Mouse (Mus musculus) spleen, adult 2 months (tissue): ENCODE measurements around the gene Cpa4.

Source experiments
- CTCF ChIP-seq: fragments of 200-500 bp; IDR thresholded peaks from 2 replicates; pipeline ENCODE4 v1.5.1; 2011; ENCODE audit warnings: mild to moderate bottlenecking, inconsistent platforms; ENCODE audit not compliant: insufficient read depth, insufficient read length, insufficient replicate concordance; ENCODE audit errors: extremely low read depth
- POLR2A ChIP-seq: fragments of 200-500 bp; IDR thresholded peaks from 2 replicates; pipeline ENCODE4 v1.6.1; 2011; ENCODE audit warnings: low read depth, low read length, inconsistent platforms

DNA sequence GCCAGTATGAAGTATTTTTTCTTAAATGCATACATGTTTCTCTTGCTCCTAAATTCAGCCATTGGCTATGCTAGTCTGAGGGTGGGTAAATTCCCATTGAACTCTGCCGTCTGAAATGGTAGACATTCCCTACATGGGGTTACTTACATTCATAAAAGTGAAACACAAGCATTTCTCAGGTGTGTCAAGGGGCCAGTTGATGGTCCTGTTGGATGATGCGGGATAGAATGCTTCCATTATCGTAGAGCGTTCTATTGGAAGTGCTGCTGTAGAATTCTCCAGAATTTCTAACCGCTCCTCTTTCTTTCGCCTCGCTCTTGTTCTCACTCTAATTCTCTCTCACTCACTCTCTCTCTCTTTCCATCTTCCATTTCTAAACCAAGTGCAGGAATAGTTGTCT is 42.5 kb downstream of the Cpa4 start, which contains the start of gene Cpa5:
- TF ChIP-seq CTCF (no peak), POLR2A (no peak)
